In genomic region chr7:68593344-68594016, GRCm38 (mm10) we compare ENCODE assay signal across 12 mouse cellular contexts.
DNase-seq lines count a peak whose midpoint lies in the region; ATAC-seq lines count a peak whose summit lies in the region.
"Had no signal": no experiment of that assay in that cellular context is flagged by ENCODE, and none has a peak within 500 bp of the region (broad histone marks: within the 10 kb centered on the region; RNA-seq: fewer than 3 reads in every experiment).

No protein-coding gene starts in this region.

- 25% methylated on average over 15 of the region's 15 CpGs for WGBS in kidney, embryonic 15.5 days
- WGBS in embryonic facial prominence, embryonic 10.5 days: 53% methylated on average over 15 of the region's 15 CpGs
- WGBS in midbrain, embryonic 15.5 days: 22% methylated on average over 15 of the region's 15 CpGs

- no peak overlapping the region for H3K9ac ChIP-seq in kidney, embryonic 15.5 days
- no peak overlapping the region for H3K9ac ChIP-seq in midbrain, embryonic 15.5 days

- no peaks in the 10 kb centered on the region for H3K27me3 ChIP-seq in kidney, embryonic 15.5 days
- peaks cover 13% of the 10 kb centered on the region; the same call in 1 of the 2 replicates for H3K27me3 ChIP-seq in embryonic facial prominence, embryonic 10.5 days (replicated peaks; ENCODE audit: low read depth, poor library complexity, severe bottlenecking)
- H3K27me3 ChIP-seq in midbrain, embryonic 15.5 days (replicated peaks): peaks cover 12% of the 10 kb centered on the region

- no peak for ATAC-seq in kidney, embryonic 15.5 days (replicated peaks; ENCODE audit: low FRiP score)
- peak; percentile 48 for ATAC-seq in hematopoietic stem cell, adult 5-6 weeks (replicated peaks in 1 of 2; ENCODE audit: insufficient read depth in 1 of 2, low FRiP score in 2 of 2, low TSS enrichment in 1 of 2, low read depth in 1 of 2, poor library complexity in 2 of 2, severe bottlenecking in 2 of 2)
- peak; percentile 93 for ATAC-seq in midbrain, embryonic 15.5 days (replicated peaks)
- ATAC-seq: CD4-positive, CD25-positive, alpha-beta regulatory T cell, adult 4 months had no signal

- no peaks in the 10 kb centered on the region for H3K9me3 ChIP-seq in kidney, embryonic 15.5 days (replicated peaks)
- no peaks in the 10 kb centered on the region for H3K9me3 ChIP-seq in embryonic facial prominence, embryonic 10.5 days
- no peaks in the 10 kb centered on the region for H3K9me3 ChIP-seq in midbrain, embryonic 15.5 days

- H3K4me3 ChIP-seq in kidney, embryonic 15.5 days (replicated peaks): 0 out of 2 replicates have a peak overlapping the region, but pooled peaks have one; percentile 0
- H3K4me3 ChIP-seq in embryonic facial prominence, embryonic 10.5 days: no peak overlapping the region
- no peak overlapping the region for H3K4me3 ChIP-seq in midbrain, embryonic 15.5 days

- no peaks in the 10 kb centered on the region for H3K36me3 ChIP-seq in kidney, embryonic 15.5 days
- no peaks in the 10 kb centered on the region for H3K36me3 ChIP-seq in embryonic facial prominence, embryonic 10.5 days (replicated peaks)
- H3K36me3 ChIP-seq in midbrain, embryonic 15.5 days (replicated peaks): no peaks in the 10 kb centered on the region

- H3K4me2 ChIP-seq in kidney, embryonic 15.5 days: peak overlapping the region; percentile 23
- peak overlapping the region; percentile 30 for H3K4me2 ChIP-seq in midbrain, embryonic 15.5 days

- H3K27ac ChIP-seq in kidney, embryonic 15.5 days: no peak overlapping the region
- no peak overlapping the region for H3K27ac ChIP-seq in embryonic facial prominence, embryonic 10.5 days (replicated peaks)
- no peak overlapping the region for H3K27ac ChIP-seq in midbrain, embryonic 15.5 days

- no peak for DNase-seq in kidney, postnatal 14 days
- DNase-seq in embryonic facial prominence, embryonic 10.5 days (ENCODE audit: low spot score): peak; percentile 33
- DNase-seq in ovary, postnatal 14 days (ENCODE audit: low spot score): no peak
- DNase-seq in adrenal gland, postnatal 25 days: no peak
- DNase-seq: cerebellum, adult 9-11 months; layer of hippocampus, postnatal 36 days; lung, adult 18-20 months; thymus, postnatal 4 days had no signal

- H3K4me1 ChIP-seq in kidney, embryonic 15.5 days: peaks cover 7% of the 10 kb centered on the region
- peaks cover 19% of the 10 kb centered on the region for H3K4me1 ChIP-seq in embryonic facial prominence, embryonic 10.5 days
- peaks cover 16% of the 10 kb centered on the region for H3K4me1 ChIP-seq in midbrain, embryonic 15.5 days
